Mouse (Mus musculus) cerebellum, postnatal 36 days (tissue): ENCODE measurements at regions not wholly inside any gene's neighbourhood (a gene's known extent, or its start where the extent isn't known, plus 50 kb on each side); places are given as distances from the start of the nearest gene placed in this dataset.
"Not testable (repeated sequence)": the region's sequence is repeated elsewhere in the genome, so short reads cannot be mapped to it uniquely, and the experiment has no call there.

ENCODE experiments used
- DNase-seq, 2 experiments: peaks; one replicate each; pipeline ENCODE4 v3.0.0; 2021 to 2022; ENCODE audit warnings: mixed read lengths in 2 of 2

GRCm38 (mm10) chr16:86309696-86310095 is 408.1 kb upstream of the Adamts5 start:
- no peak for DNase-seq

DNA sequence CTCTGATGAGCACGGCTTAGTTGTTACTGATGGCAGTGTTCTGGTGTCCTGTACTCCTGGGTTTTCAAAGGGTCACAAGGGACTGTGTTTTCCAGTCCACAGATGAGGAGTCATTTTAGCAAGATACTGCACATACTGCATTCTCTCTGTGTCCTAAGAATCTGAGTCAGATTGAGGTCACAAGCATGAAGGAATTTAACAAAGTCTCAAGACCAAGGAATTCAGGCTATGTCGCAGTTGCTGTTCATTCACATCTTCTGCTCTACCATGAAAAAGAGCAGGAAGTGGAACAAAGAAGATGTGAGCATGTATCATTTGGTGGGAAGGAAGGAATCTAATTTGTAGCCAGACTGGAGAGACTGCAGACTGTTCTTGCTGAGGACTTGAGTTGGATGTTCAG is 402.2 kb upstream of the Adamts5 start:
- no peak for DNase-seq

GRCm38 (mm10) chr16:86302451-86303145 is 401.0 kb upstream of the Adamts5 start:
- no peak for DNase-seq

- no peak for DNase-seq
Observed at GRCm38 (mm10) chr16:86294436-86294835, 392.8 kb upstream of the Adamts5 start.

- DNase-seq: no peak
Observed at GRCm38 (mm10) chr16:86281326-86281725, 379.7 kb upstream of the Adamts5 start.

DNA sequence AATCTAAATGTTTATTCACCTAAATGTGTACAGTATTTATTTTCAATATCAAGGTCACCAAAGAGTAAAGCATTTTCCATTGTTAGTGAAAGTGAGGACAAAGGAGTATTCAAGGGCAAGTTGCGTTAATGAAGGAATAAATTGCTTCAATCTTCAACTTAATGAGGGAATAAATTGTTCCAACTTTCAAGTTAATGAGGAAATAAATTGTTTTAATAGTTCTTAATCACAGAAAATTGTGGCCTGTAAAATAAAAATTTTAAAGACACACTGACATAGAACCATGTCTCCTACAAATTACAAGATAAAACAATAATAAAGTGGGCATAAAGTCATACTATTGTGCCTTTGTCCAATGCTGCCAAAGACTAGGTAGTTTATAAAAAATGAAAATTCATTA is 375.4 kb upstream of the Adamts5 start:
- no peak for DNase-seq

- DNase-seq: no peak
Observed at GRCm38 (mm10) chr16:86261612-86262011, 360.0 kb upstream of the Adamts5 start.

GRCm38 (mm10) chr16:86252630-86253029 is 351.0 kb upstream of the Adamts5 start:
- no peak for DNase-seq

- no peak for DNase-seq
Observed at GRCm38 (mm10) chr16:86250021-86250420, 348.4 kb upstream of the Adamts5 start.

DNA sequence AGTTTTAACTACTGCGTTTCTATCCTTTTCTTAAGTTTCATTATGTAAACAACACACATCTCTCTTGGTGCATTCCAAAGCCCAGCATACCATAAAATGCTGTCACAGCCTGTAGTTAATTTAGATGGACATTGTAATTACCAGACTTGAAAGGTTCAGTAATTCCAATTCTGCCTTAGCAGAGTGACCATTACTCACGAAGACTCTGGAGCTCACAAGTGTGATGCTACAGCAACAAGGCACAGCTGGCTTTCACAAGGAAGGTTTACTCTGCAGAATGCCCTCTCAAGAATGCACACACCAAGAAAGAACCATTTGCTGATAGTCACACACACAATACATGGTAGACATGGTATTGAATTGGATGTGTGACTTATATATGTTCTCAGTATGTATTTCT is 342.6 kb upstream of the Adamts5 start:
- no peak for DNase-seq

DNA sequence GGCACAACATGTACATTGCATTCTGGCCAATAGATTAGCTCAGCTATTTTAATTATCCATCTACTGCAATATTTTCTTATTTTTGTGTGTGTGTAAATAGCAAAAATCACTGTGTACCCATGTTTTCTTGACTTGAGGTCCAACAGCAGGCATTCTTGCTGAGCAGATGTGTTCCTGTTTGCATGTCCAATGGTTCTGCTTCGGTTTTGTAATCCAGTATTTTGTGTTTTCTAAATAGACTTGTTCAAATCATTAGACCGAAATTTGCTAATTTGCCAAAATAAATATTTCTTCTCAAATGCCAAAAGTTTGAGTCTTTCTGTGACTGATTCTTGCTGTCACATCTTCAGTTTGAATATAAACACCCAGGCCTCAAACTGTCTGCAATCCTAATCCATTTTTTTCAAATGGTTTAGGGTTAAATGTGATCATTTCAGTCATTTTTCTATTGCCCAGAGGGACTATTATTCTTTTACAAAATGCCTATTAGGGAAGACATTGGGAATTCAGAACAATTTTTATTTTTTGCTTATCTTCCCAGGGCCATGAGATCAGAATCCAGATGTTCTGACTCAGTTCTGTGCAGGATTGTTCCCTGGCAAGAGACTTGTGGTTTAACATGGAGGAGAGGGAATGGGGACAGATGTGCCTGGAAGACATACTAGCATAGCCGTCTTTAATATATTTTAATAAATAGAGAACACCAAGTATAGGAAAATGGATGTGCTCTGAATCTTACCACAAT is 341.3 kb upstream of the Adamts5 start:
- DNase-seq: no peak

- DNase-seq: no peak
Observed at GRCm38 (mm10) chr16:86222997-86223396, 321.4 kb upstream of the Adamts5 start.

DNA sequence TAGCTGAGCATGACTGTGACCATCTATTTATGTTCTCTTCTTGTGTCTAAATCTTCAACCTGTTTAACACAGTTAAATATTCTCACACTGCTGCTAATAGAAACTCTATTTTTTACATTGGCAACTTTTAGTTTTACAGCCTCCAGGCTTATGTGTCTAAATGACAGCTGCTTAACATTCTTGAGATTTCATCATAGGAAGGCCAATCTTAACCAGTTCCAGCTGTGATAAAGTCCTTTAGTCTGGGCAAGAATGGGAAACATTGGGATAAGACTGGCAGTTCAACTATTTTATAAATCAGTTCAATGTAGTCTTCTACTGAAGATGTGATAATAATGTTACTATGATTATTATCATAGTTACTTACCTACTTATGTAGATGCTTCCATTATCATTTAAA is 308.9 kb upstream of the Adamts5 start:
- DNase-seq: no peak

DNA sequence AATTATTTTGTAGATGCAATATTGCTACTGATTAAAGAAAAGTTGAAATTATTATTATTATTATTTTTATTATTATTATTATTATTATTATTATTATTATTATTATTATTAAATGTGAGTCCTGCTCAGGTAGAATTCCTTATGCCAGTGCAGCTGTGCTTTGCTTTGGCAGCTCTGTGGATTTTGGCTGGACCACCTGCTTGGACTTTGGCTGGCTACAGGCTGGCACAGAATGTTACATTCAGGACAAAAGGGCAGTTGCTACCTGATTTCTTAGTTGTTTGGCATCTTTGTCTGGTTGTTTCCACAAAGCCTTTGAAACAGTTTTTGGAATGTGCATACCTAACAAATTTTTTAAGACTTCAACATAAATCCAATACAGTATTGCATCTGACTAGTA is 307.7 kb upstream of the Adamts5 start:
- peak; percentile 15 to 16 for DNase-seq

DNA sequence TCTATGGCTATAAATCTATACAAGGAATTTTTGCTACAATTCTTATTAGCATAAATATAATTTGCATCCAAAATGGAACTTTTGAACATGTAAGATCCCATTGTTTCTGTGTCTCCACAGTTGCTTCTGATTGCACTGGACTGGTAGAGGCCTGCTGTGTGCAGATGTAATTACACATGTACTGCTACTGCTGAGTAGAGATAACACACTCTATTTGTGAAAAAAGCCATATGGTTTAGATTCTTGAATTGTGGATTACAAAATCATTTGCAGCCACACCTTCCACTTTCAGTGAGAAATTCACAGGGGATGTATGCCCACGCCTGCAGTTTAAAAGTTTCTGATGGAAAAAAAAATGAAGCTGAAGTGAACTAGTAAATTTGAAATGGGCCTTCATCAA is 288.2 kb upstream of the Adamts5 start:
- no peak for DNase-seq

DNA sequence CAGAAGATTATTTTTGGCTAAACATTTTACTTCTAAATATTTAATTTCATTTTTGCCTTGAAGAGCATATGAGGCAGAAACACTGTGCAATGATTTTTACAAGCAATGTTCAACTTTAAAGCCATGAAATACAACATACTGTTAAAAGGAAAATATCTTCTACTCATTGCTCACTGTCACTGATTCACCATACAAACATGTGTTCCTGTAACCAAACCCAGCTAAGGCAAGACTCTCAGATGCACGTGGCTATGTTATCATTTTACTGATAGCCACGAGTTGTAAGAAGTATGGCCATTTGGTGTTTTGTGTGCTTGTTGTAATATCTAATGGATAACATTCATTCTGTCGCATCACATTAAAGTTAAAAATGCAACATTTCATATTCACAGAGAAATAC is 287.3 kb upstream of the Adamts5 start:
- DNase-seq: no peak

DNA sequence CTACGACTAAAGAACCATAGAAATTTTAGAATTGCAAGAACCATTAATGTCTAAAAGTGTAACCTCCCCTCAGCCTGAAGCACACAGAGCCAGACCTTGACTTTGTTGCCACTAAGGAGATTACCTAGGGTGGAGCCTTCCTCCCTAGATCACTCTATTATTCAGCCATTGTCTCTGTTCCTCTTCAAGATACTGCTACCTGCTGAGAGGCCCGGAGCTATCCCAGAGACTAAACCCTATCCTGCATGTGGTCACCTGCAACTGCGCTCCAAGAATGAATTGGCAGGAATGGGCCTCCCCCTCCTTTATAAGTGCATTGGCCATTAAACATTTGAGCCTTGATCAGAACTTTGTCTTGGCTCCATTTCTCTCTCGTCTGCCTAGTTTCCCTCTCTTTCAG is 286.0 kb upstream of the Adamts5 start:
- not testable (repeated sequence) for DNase-seq

GRCm38 (mm10) chr16:86159021-86159815 is 257.6 kb upstream of the Adamts5 start:
- DNase-seq: no peak

GRCm38 (mm10) chr16:86138171-86138570 is 236.5 kb upstream of the Adamts5 start:
- DNase-seq: no peak

DNA sequence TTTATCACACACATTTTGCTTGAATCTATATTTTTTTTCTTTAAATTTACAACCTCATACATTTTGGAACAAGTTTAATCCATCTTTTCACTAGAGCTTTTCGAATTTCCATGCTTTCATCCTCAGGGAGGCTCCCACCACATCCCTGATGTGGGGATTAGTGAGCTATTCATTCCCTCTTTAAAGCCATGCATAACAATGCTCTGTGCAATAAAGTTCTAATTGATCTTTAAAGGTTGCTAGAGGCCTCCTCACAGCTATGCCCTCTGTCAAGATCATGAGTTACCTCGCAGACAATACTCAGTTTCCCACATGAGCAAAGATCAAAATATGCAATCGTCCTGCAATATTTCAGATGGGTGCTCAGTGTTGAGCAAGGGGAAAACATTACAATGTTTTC is 234.5 kb upstream of the Adamts5 start:
- DNase-seq: no peak

GRCm38 (mm10) chr16:86127391-86127790 is 225.8 kb upstream of the Adamts5 start:
- DNase-seq: no peak

DNA sequence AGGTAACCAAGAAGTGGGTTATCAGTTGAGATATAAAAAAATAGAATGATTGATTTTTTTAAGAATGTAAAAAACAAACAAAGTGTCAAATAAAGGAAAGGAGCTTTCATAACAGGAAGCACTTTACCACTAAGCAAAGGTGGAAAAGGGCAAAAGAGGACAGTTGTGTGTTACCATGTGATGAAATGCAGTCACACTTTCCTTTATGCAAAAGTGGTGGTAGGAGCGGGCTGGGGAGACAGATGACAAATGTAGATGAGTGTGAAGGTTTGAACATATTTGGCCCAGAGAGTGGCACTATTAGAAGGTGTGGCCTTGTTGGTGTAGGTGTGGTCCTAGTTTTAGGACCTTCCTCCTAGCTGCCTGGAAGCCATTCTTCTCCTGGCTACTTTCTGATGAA is 222.6 kb upstream of the Adamts5 start:
- DNase-seq: no peak

DNA sequence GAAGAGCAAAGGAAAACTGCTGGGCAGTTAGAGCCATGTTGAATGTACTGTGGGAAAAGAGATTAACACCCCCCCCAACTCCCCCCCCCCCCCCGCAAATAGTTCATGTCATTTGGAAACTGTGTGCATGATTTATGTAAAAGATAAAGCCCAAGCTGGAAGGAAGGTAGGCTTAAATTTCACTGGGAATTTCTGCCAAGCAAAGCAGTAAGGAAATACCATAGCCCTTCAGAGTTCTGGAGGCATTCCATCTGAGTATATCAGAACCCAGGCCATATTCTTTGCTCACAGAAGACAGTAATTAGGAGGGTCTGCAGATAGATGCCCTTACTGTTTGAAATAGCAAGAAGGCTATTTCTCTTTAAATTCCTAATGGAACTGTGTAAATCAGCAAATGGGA is 221.3 kb upstream of the Adamts5 start:
- no peak for DNase-seq

DNA sequence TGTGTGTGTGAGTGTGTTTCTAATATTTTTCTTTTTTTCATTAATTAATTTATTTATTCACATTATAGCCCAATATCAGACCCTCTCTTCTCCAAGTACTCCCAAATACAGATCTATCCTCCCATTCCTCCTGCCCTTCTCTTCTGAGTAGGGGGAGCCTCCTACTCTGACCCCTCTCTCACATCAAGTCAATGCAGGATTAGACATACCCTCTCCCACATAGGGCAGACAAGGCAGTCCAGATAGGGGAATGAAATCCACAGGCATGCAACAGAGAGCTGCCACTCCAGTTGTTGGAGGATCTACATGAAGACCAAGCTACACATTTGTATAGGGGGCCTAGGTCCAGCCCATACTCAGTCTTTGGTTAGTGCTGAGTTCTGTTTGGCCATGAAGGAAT is 216.3 kb upstream of the Adamts5 start:
- no peak for DNase-seq
